Mouse (Mus musculus): ENCODE results near the gene Dnmbp.

Dnmbp gene

DNA sequence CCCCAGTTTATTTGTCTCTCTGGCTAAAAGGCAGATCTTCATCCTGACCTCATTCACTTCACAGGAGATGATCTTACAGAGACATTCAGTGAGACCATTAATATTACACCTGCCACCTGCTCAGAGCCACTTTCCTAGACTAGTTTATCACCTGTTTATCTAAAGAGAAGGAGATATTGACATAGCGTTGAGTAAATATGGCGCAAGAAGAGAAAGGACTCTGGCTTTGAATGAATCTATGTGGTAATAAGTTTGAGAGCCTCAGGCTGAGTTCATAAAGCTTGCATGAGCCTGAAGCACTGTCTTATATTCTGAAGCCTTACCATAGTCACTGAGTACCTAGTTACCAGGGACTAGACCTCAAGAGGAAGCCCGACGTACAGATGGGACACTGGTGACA is 128.6 kb downstream of the Dnmbp start:
- DNase-seq (ENCODE audit: inconsistent age in 2 of 2, low spot score in 1 of 2), result no peak

DNA sequence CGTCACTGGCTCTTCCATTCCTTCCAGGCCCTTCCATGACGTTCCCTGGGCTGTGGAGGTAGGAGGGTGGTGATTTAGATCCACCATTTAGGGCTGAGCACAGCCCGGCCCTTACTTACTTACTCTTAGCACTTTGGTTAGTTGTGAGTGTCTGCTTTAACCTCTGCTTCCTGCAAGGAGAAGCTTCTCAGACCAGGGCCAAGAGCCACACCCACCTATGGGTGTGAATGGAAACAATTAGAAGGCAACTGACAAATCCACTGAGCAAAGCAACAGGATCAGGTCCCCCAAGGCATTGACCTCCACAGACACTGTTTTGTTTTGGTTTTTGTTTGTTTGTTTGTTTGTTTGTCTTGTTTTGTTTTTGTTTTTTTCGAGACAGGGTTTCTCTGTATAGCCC is 130.7 kb downstream of the Dnmbp start:
- DNase-seq (ENCODE audit: inconsistent age in 2 of 2, low spot score in 1 of 2), result no peak

DNA sequence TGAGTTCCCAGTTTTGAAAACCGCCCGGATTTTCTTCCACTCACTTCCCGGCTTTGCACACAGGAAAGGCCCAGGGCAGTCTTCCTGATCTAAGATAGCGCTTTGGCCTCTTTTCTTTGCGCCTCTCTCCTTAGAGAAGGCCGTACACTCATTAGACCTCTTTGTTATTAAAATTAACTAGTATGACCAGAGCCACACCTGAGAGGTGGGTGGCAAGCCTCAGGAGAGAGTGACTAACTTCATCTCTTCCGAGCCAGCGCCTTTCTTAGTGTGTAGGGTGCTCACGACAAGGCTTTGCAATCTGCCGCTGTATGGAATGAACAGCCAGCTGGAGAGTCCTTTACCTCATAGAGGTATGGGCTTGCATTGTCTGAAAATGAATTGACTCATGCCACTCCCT is 136.1 kb downstream of the Dnmbp start:
- DNase-seq (ENCODE audit: inconsistent age in 2 of 2, low spot score in 1 of 2), result no peak

DNA sequence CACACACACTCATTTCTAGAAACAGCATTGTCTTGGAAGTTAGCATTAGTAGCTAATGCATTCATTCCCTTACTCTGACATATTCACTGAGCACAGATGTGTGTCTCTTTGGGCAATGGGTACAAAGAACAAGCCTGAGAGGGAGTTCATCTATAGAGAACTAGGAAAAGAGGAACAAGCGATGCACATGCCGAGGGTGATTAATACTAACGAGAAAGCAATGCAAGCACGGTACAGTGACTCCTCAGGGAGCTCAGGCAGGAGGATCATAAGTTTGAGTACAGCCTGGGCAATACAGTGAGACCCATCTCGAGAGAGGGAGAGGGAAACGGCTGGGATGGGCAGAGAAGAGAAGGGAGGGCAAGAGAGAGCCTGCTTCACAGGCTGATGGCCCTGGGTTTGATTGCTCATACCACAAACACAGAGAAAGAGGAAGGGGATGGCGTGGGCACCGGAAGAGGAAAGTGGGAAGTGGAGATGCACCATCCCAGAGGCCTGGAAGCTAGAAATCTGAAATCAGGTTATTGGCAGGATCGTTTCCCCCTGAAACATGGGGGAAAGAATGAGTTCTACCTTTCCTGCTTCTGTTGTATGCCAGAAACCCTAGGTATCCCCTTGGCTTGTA is 138.5 kb downstream of the Dnmbp start:
- no peak for DNase-seq (ENCODE audit: inconsistent age in 2 of 2, low spot score in 1 of 2)

DNA sequence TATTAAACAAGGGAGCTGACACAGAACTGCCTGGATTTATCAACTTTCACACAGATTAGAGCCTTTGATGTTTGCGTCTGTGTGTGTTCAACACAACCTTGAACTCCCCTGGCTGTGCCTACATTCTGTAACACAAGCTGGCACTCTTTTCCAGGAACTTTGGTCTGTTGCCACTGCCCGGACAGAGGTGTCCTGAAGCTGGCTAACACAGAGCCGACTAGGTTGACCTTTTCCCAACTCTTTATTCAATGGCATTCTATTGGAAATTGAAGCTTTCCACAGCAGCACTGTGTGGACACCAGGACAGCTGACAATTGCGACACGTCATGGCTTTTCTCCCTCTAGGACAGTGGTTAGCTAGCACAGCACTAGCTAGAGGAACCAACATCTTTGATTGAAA is 142.8 kb downstream of the Dnmbp start:
- peak; percentile 58 to 88 for DNase-seq (ENCODE audit: inconsistent age in 2 of 2, low spot score in 1 of 2)

Measured in adrenal gland, adult (tissue).